Mouse (Mus musculus): ENCODE measurements at regions not wholly inside any gene's neighbourhood (a gene's known extent, or its start where the extent isn't known, plus 50 kb on each side); places are given as distances from the start of the nearest gene placed in this dataset.

DNA sequence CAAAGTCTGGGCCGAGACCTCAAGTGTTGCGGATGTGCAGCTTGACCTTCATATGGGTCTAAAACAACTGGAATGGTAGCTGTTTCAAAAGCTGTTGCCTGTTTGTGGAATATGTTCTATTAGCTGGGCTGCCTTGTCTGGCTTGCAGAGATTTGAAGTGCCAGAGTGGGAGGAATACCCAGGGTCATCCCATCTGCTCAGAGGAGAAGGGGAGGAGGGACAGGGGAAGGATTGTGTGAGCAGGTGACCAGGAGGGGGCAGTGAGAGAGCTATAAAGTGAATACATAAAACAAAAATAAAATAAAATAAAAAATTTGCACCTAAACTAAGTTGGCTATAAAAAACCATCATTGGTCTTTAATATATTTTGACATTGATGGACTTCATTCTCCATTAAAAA lies 377.7 kb downstream of the Bmper start:
- 91% methylated on average over 2 of the region's 2 CpGs for WGBS
- Histone ChIP-seq H3K4me1 (no peaks in the 10 kb centered on the region), H3K9me3 (no peaks in the 10 kb centered on the region), H3K27ac (no peak overlapping the region), H3K36me3 (no peaks in the 10 kb centered on the region), H3K4me3 (no peak overlapping the region), H3K27me3 (ENCODE audit: insufficient read depth, poor library complexity, severe bottlenecking) (no peaks in the 10 kb centered on the region)
- no peak for DNase-seq (ENCODE audit: low spot score)
